Mouse (Mus musculus) ES-Bruce4 (cell line): ENCODE results near the gene Cnpy3.

Source experiments
- CTCF ChIP-seq: IDR thresholded peaks from one replicate; pipeline ENCODE4 v1.8.1; 2011; ENCODE audit warnings: low read depth, low read length
- EP300 ChIP-seq: IDR thresholded peaks from 2 replicates; pipeline ENCODE4 v1.6.1; 2011; ENCODE audit warnings: low read depth, low read length; ENCODE audit not compliant: insufficient read depth
- POLR2A ChIP-seq: IDR thresholded peaks from one replicate; pipeline ENCODE4 v1.8.1; 2011; ENCODE audit warnings: low read length; ENCODE audit not compliant: insufficient read depth

- no peak for TF ChIP-seq CTCF
- no peak for TF ChIP-seq POLR2A
- TF ChIP-seq EP300 = no peak
These were observed 23.5 kb downstream of the Cnpy3 start for GRCm38 (mm10) chr17:46728496-46728895.
